Mouse (Mus musculus): ENCODE measurements around the gene Abl1. TPM values are rescaled to one million over a fixed set of nuclear protein-coding genes. Genes with fewer than 3 reads are reported as not detected.
"Not testable (repeated sequence)": the region's sequence is repeated elsewhere in the genome, so short reads cannot be mapped to it uniquely, and the experiment has no call there.

The Abl1 gene
- 10 to 100 TPM; 22.1 to 26.1 TPM for total RNA-seq (2021)
- long read RNA-seq, experiment 1, full-length matches to known transcripts = 19 of 36 reads
- long read RNA-seq, experiment 1, partial matches to known transcripts = 2 of 36 reads
- long read RNA-seq, experiment 1, other reads (novel, unspliced or antisense) = 15 of 36 reads
- long read RNA-seq, experiment 2, full-length matches to known transcripts = 13 of 32 reads
- long read RNA-seq, experiment 2, partial matches to known transcripts = 4 of 32 reads
- long read RNA-seq, experiment 2, other reads (novel, unspliced or antisense) = 15 of 32 reads

- peak; percentile 96 for DNase-seq (ENCODE audit: low spot score)
These were observed at the start of gene Abl1 for GRCm38 (mm10) chr2:31688074-31688925. Gene Abl1 (plus strand): TSS chr2:31688376.

GRCm38 (mm10) chr2:31638581-31639465 is 49.4 kb upstream of the Abl1 start:
- DNase-seq (ENCODE audit: low spot score) = no peak

- no peak for DNase-seq (ENCODE audit: low spot score)
These were observed 48.8 kb upstream of the Abl1 start for GRCm38 (mm10) chr2:31639466-31639760.

GRCm38 (mm10) chr2:31639901-31640608 is 48.1 kb upstream of the Abl1 start, which contains the start of gene Prdm12:
Gene Prdm12 (plus strand): TSS chr2:31640037.
- no peak for DNase-seq (ENCODE audit: low spot score)

- DNase-seq (ENCODE audit: low spot score) = no peak
These were observed 47.3 kb upstream of the Abl1 start for GRCm38 (mm10) chr2:31640609-31641507.

GRCm38 (mm10) chr2:31641508-31641830 is 46.7 kb upstream of the Abl1 start:
- no peak for DNase-seq (ENCODE audit: low spot score)

- no peak for DNase-seq (ENCODE audit: low spot score)
These were observed 46.2 kb upstream of the Abl1 start for GRCm38 (mm10) chr2:31641929-31642328.

- no peak for DNase-seq (ENCODE audit: low spot score)
These were observed 34.0 kb upstream of the Abl1 start for GRCm38 (mm10) chr2:31653971-31654853.

GRCm38 (mm10) chr2:31654854-31655559 is 33.2 kb upstream of the Abl1 start:
- peak; percentile 42 for DNase-seq (ENCODE audit: low spot score)

- DNase-seq (ENCODE audit: low spot score) = no peak
These were observed 31.8 kb upstream of the Abl1 start for GRCm38 (mm10) chr2:31656374-31656773.

- DNase-seq (ENCODE audit: low spot score) = no peak
These were observed 25.0 kb upstream of the Abl1 start for GRCm38 (mm10) chr2:31662939-31663803.

GRCm38 (mm10) chr2:31663804-31664180 is 24.4 kb upstream of the Abl1 start:
- no peak for DNase-seq (ENCODE audit: low spot score)

- DNase-seq (ENCODE audit: low spot score) = no peak
These were observed 20.8 kb upstream of the Abl1 start for GRCm38 (mm10) chr2:31667332-31667731.

- peak; percentile 94 for DNase-seq (ENCODE audit: low spot score)
These were observed 17.6 kb upstream of the Abl1 start, which contains the start of gene Exosc2 for GRCm38 (mm10) chr2:31670551-31671035. Gene Exosc2 (plus strand): TSS chr2:31670715.

- DNase-seq (ENCODE audit: low spot score) = no peak
These were observed 9.5 kb upstream of the Abl1 start for GRCm38 (mm10) chr2:31678641-31679040.

GRCm38 (mm10) chr2:31681051-31681707 is 7.0 kb upstream of the Abl1 start:
- not testable (repeated sequence) for DNase-seq (ENCODE audit: low spot score)

GRCm38 (mm10) chr2:31681731-31682235 is 6.4 kb upstream of the Abl1 start:
- DNase-seq (ENCODE audit: low spot score) = no peak
